Mouse (Mus musculus) neural tube, embryonic 12.5 days (tissue): ENCODE measurements around the gene Camta1. TPM values are rescaled to one million over a fixed set of nuclear protein-coding genes. Genes with fewer than 3 reads are reported as not detected.

ENCODE experiments used
- ATAC-seq: fragments of 200-750 bp; cut with Nextera tagmentation; 2 replicates; pipeline ENCODE4 v1.8.0; 2017; ENCODE audit warnings: low read depth, mild to moderate bottlenecking, moderate TSS enrichment, moderate library complexity; ENCODE audit not compliant: low FRiP score
- H3K27ac ChIP-seq: fragments of 300-500 bp; sonication (generic); 2 replicates; pipeline ENCODE4 v1.5.1; 2016
- H3K27me3 ChIP-seq: fragments of 300-500 bp; sonication (generic); replicated peaks from 2 replicates; pipeline ENCODE4 v1.6.1; 2016; ENCODE audit warnings: mild to moderate bottlenecking
- H3K36me3 ChIP-seq: fragments of 300-500 bp; sonication (generic); 2 replicates; pipeline ENCODE4 v1.6.1; 2016; ENCODE audit warnings: mild to moderate bottlenecking
- H3K4me1 ChIP-seq: fragments of 300-500 bp; sonication (generic); 2 replicates; pipeline ENCODE4 v1.6.1; 2016
- H3K4me2 ChIP-seq: fragments of 300-500 bp; sonication (generic); replicated peaks from 2 replicates; pipeline ENCODE4 v1.6.1; 2016; ENCODE audit warnings: mild to moderate bottlenecking
- H3K4me3 ChIP-seq: fragments of 300-500 bp; sonication (generic); 2 replicates; pipeline ENCODE4 v1.5.1; 2016
- H3K9ac ChIP-seq: fragments of 300-500 bp; sonication (generic); 2 replicates; pipeline ENCODE4 v1.6.1; 2016; ENCODE audit warnings: mild to moderate bottlenecking
- H3K9me3 ChIP-seq: fragments of 300-500 bp; sonication (generic); 2 replicates; pipeline ENCODE4 v1.6.1; 2016; ENCODE audit warnings: mild to moderate bottlenecking
- WGBS: fragments of 180-500 bp; shearing (Covaris S2); methylation state at CpG from one replicate; pipeline ENCODE4 v1.1.7; 2016; 5-methylcytosine and 5-hydroxymethylcytosine counted together
- polyA plus RNA-seq: library from polyadenylated mRNA; unstranded; fragments of >200 nt; fragmentation: Nextera tagmentation; extraction: Ambion mirVana; gene quantifications from 2 replicates; pipeline ENCODE4 v1.2.1, GENCODE M21; 2016

The Camta1 gene
- polyA plus RNA-seq, 1 experiment from 2014 or later = 164 TPM

DNA sequence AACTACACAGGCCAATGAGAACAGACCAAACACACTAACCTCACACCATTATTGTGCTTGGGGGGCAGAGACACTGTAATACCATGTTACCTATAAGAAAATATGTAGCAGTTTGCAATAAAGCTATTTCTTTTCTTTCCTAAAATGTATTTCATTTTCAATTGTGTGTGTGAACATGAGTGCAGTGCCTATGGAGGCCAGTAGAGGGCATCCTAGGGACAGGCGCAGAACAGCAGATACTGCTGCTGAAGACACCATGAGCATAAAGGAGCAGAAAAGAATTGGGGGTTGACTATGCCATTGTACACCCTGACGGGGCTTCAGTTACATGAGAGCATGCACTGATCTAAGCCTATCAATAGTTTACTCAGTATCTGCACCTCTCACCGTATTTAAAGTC, 380.7 kb downstream of the Camta1 start:
- 0 out of 2 replicates have a peak, but pooled peaks cover 4% of the 10 kb centered on the region for H3K27me3 ChIP-seq
- 96% methylated on average over 3 of the region's 3 CpGs for WGBS
- no peak for ATAC-seq
- 0 out of 2 replicates have a peak, but pooled peaks cover 2% of the 10 kb centered on the region for H3K4me1 ChIP-seq
- H3K4me2 ChIP-seq = no peak overlapping the region
- H3K9ac ChIP-seq = no peak overlapping the region
- no peak overlapping the region for H3K4me3 ChIP-seq
- H3K36me3 ChIP-seq = no peaks in the 10 kb centered on the region
- H3K27ac ChIP-seq = no peak overlapping the region
- H3K9me3 ChIP-seq = peaks cover 6% of the 10 kb centered on the region; the same call in 1 of the 2 replicates

- peaks cover 13% of the 10 kb centered on the region for H3K4me1 ChIP-seq
- peaks cover 6% of the 10 kb centered on the region; the same call in 1 of the 2 replicates for H3K9me3 ChIP-seq
- H3K27ac ChIP-seq = no peak overlapping the region
- H3K4me2 ChIP-seq = no peak overlapping the region
- WGBS = 90% methylated on average over 6 of the region's 6 CpGs
- H3K27me3 ChIP-seq = no peaks in the 10 kb centered on the region
- no peak for ATAC-seq
- H3K4me3 ChIP-seq = no peak overlapping the region
- H3K9ac ChIP-seq = no peak overlapping the region
- H3K36me3 ChIP-seq = no peaks in the 10 kb centered on the region
Observed at GRCm38 (mm10) chr4:151477950-151478349, 383.7 kb downstream of the Camta1 start.

- 47% methylated on average over 16 of the region's 16 CpGs for WGBS
- Histone ChIP-seq H3K36me3 (no peaks in the 10 kb centered on the region), H3K4me1 (peaks cover 17% of the 10 kb centered on the region), H3K27me3 (no peaks in the 10 kb centered on the region), H3K4me3 (no peak overlapping the region), H3K9me3 (no peaks in the 10 kb centered on the region), H3K9ac (no peak overlapping the region), H3K27ac (no peak overlapping the region), H3K4me2 (no peak overlapping the region)
- ATAC-seq = no peak
Observed at GRCm38 (mm10) chr4:151474895-151475470, 386.7 kb downstream of the Camta1 start.

DNA sequence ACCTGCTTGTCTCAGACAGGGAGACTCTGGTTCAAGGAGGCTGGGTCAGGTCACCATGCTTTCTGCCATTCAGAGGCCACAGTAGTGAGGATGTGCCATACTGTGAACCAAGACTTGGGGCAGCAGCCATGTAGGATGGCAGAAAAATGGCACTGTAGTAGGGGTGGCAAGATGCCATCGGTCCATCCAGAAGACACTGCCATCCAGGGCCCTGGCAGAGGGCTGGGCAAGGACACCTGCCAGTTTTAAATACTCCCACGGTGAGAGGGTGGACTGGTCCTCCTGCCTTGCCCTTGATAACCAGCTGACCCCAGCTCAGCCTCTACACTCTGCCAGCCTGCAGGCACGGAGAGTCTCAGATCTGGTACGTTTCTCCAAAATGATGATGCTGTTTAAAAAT, 389.8 kb downstream of the Camta1 start:
- H3K4me2 ChIP-seq = no peak overlapping the region
- peaks cover 17% of the 10 kb centered on the region for H3K4me1 ChIP-seq
- WGBS = 87% methylated on average over 4 of the region's 4 CpGs
- no peak overlapping the region for H3K27ac ChIP-seq
- ATAC-seq = no peak
- no peaks in the 10 kb centered on the region for H3K27me3 ChIP-seq
- H3K36me3 ChIP-seq = no peaks in the 10 kb centered on the region
- H3K9me3 ChIP-seq = no peaks in the 10 kb centered on the region
- H3K4me3 ChIP-seq = no peak overlapping the region
- no peak overlapping the region for H3K9ac ChIP-seq

- WGBS = 86% methylated on average over 5 of the region's 5 CpGs
- Histone ChIP-seq H3K27me3 (no peaks in the 10 kb centered on the region), H3K4me3 (no peak overlapping the region), H3K9ac (no peak overlapping the region), H3K36me3 (no peaks in the 10 kb centered on the region), H3K4me1 (peaks cover 19% of the 10 kb centered on the region; the same call in 1 of the 2 replicates), H3K27ac (peak overlapping the region; percentile 37; the same call in 1 of the 2 replicates), H3K4me2 (no peak overlapping the region), H3K9me3 (no peaks in the 10 kb centered on the region)
- ATAC-seq = no peak
Observed at GRCm38 (mm10) chr4:151468381-151468780, 393.3 kb downstream of the Camta1 start.

- no peak overlapping the region for H3K9ac ChIP-seq
- H3K4me2 ChIP-seq = no peak overlapping the region
- H3K4me3 ChIP-seq = no peak overlapping the region
- ATAC-seq = no peak
- no peaks in the 10 kb centered on the region for H3K27me3 ChIP-seq
- no peaks in the 10 kb centered on the region for H3K9me3 ChIP-seq
- H3K36me3 ChIP-seq = no peaks in the 10 kb centered on the region
- no peak overlapping the region for H3K27ac ChIP-seq
- H3K4me1 ChIP-seq = peaks cover 12% of the 10 kb centered on the region; the same call in 1 of the 2 replicates
- WGBS = 71% methylated on average over 11 of the region's 11 CpGs
Observed at GRCm38 (mm10) chr4:151458686-151459085, 403.0 kb downstream of the Camta1 start.

DNA sequence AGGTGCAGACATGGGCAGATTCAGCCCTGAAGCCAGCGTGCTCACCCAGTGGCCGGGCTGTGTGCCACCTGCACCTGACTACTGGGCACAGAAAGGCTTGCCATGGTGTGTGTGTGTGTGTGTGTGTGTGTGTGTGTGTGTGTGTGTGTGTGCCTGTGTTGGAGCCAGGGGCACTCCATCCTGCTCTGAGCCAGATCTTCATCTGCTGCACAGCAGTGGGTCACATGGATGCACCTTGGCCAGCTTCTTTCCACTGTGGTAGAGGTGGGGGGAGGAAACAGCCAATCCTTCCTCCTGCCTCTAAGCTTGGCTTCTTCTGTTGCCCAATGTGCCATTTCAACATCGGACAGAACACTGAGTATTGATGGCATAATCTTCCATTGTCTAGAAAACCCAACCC, 407.1 kb downstream of the Camta1 start:
- Histone ChIP-seq H3K36me3 (no peaks in the 10 kb centered on the region), H3K9ac (no peak overlapping the region), H3K4me3 (no peak overlapping the region), H3K27ac (no peak overlapping the region), H3K27me3 (no peaks in the 10 kb centered on the region), H3K4me1 (peaks cover 30% of the 10 kb centered on the region), H3K4me2 (no peak overlapping the region), H3K9me3 (no peaks in the 10 kb centered on the region)
- no peak for ATAC-seq
- 82% methylated on average over 3 of the region's 3 CpGs for WGBS

GRCm38 (mm10) chr4:151454065-151454464, 407.6 kb downstream of the Camta1 start:
- WGBS = 85% methylated on average over 3 of the region's 3 CpGs
- Histone ChIP-seq H3K4me1 (peaks cover 32% of the 10 kb centered on the region), H3K9me3 (no peaks in the 10 kb centered on the region), H3K9ac (no peak overlapping the region), H3K27me3 (no peaks in the 10 kb centered on the region), H3K4me2 (no peak overlapping the region), H3K4me3 (no peak overlapping the region), H3K36me3 (no peaks in the 10 kb centered on the region), H3K27ac (no peak overlapping the region)
- no peak for ATAC-seq

DNA sequence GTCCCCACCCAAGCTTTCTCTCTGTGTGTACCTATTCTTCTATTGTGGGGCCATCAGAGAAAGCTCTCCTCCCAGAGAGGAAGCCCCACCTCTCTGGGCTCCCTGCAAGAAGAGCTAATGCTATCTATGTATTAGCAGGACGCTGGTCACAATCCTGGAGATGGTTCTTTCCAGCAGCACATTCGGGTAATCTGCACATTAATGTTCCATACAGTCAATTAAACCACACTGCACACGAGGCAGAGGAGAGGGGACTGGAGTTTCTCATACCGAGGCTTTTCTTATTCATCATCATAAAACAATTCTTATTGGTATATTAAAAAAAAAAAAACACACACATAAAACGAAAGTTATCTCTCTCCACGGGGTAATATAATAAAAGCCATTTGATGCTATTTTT, 409.8 kb downstream of the Camta1 start:
- Histone ChIP-seq H3K27me3 (no peaks in the 10 kb centered on the region), H3K9ac (no peak overlapping the region), H3K36me3 (no peaks in the 10 kb centered on the region), H3K4me2 (0 out of 2 replicates have a peak overlapping the region, but pooled peaks have one; percentile 14), H3K27ac (peak overlapping the region; percentile 33; the same call in 1 of the 2 replicates), H3K4me3 (no peak overlapping the region), H3K9me3 (no peaks in the 10 kb centered on the region), H3K4me1 (peaks cover 36% of the 10 kb centered on the region)
- WGBS = 58% methylated on average over 6 of the region's 6 CpGs
- no peak for ATAC-seq

- WGBS = 23% methylated on average over 8 of the region's 8 CpGs
- no peak overlapping the region for H3K27ac ChIP-seq
Observed at GRCm38 (mm10) chr4:151449981-151450380, 411.7 kb downstream of the Camta1 start.

DNA sequence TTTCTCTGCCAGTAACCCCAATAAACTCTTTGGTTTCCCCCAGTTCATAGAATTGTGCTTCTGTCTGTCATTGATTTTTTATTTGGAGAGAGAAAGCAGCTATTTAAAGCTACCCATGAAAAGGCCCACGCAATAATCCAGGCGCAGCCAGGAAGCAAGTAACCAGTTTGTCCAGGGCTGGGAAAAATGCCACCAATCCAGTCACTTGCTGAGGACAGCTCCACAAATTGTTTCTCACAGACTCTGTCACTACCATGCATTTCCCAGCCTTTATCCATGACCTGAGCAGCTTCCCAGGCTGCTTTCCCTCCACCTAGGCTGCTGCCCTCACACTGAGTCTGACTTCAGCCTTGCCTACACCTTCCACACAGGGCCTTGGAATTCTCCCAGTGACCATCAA, 413.3 kb downstream of the Camta1 start:
- 98% methylated on average over 2 of the region's 2 CpGs for WGBS
- no peak overlapping the region for H3K9ac ChIP-seq
- no peak for ATAC-seq
- H3K4me1 ChIP-seq = peaks cover 24% of the 10 kb centered on the region
- H3K4me2 ChIP-seq = no peak overlapping the region
- no peak overlapping the region for H3K4me3 ChIP-seq
- H3K27ac ChIP-seq = no peak overlapping the region
- no peaks in the 10 kb centered on the region for H3K36me3 ChIP-seq
- no peaks in the 10 kb centered on the region for H3K27me3 ChIP-seq
- H3K9me3 ChIP-seq = no peaks in the 10 kb centered on the region

More at GRCm38 (mm10) chr4:151449981-151450380, 411.7 kb downstream of the Camta1 start:
- no peak overlapping the region for H3K4me3 ChIP-seq
- no peak overlapping the region for H3K4me2 ChIP-seq
- peaks cover 32% of the 10 kb centered on the region for H3K4me1 ChIP-seq
- H3K27me3 ChIP-seq = no peaks in the 10 kb centered on the region
- no peak for ATAC-seq
- H3K36me3 ChIP-seq = no peaks in the 10 kb centered on the region
- H3K9ac ChIP-seq = peak overlapping the region; percentile 35; the same call in 1 of the 2 replicates
- H3K9me3 ChIP-seq = no peaks in the 10 kb centered on the region

DNA sequence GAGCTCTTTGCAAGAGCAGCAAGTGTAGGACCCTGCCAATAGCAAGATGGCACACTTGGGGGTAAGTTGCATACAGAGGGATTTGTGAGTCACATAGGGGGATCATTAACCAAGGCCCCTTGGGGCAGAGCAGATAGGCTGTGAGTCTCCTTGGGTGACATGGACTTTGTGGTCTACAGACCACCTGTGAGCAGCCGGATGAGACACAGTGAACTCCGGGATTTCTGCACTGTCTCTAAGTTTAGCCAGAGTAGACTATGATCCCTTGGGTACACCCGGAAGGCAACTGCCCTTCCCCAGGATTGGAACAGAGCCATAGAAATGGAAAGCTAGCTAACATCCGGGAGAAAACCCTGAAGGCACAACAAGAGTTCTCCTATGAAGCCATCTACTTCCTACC, 417.0 kb downstream of the Camta1 start:
- no peak for ATAC-seq
- H3K9me3 ChIP-seq = 0 out of 2 replicates have a peak, but pooled peaks cover 3% of the 10 kb centered on the region
- H3K36me3 ChIP-seq = no peaks in the 10 kb centered on the region
- peaks cover 6% of the 10 kb centered on the region for H3K4me1 ChIP-seq
- H3K27ac ChIP-seq = no peak overlapping the region
- WGBS = 92% methylated on average over 4 of the region's 4 CpGs
- no peak overlapping the region for H3K9ac ChIP-seq
- H3K4me3 ChIP-seq = no peak overlapping the region
- no peaks in the 10 kb centered on the region for H3K27me3 ChIP-seq
- no peak overlapping the region for H3K4me2 ChIP-seq

GRCm38 (mm10) chr4:151438561-151438960, 423.1 kb downstream of the Camta1 start:
- no peak for ATAC-seq
- no peak overlapping the region for H3K4me3 ChIP-seq
- 10% methylated on average over 7 of the region's 7 CpGs for WGBS

More at GRCm38 (mm10) chr4:151438561-151438960, 423.1 kb downstream of the Camta1 start:
- peaks cover 21% of the 10 kb centered on the region for H3K4me1 ChIP-seq
- no peak overlapping the region for H3K4me2 ChIP-seq
- 0 out of 2 replicates have a peak, but pooled peaks cover 3% of the 10 kb centered on the region for H3K9me3 ChIP-seq
- H3K9ac ChIP-seq = no peak overlapping the region
- no peaks in the 10 kb centered on the region for H3K27me3 ChIP-seq
- H3K36me3 ChIP-seq = no peaks in the 10 kb centered on the region
- H3K27ac ChIP-seq = no peak overlapping the region
